12 mouse cellular contexts compared by ENCODE assay signal in genomic region chr13:30582541-30582940, GRCm38 (mm10). TPM values are rescaled to one million over a fixed set of nuclear protein-coding genes. Genes with fewer than 3 reads are reported as not detected.
A peak's percentile ranks its signal among the peaks of the same experiment; 100 is the strongest.
DNase-seq lines count a peak whose midpoint lies in the region; ATAC-seq and TF ChIP-seq lines count a peak whose summit lies in the region.
"Had no signal": no experiment of that assay in that cellular context is flagged by ENCODE, and none has a peak within 500 bp of the region (broad histone marks: within the 10 kb centered on the region; RNA-seq: fewer than 3 reads in every experiment).

No protein-coding gene starts in this region.

- H3K9ac ChIP-seq in CH12.LX (ENCODE audit: insufficient read depth, low read depth): no peak overlapping the region
- no peak overlapping the region for H3K9ac ChIP-seq in liver, embryonic 14.5 days (replicated peaks)
- H3K9ac ChIP-seq: neural tube, embryonic 15.5 days had no signal

- H3K4me1 ChIP-seq in heart, embryonic 10.5 days: no peaks in the 10 kb centered on the region
- H3K4me1 ChIP-seq in CH12.LX (ENCODE audit: control insufficient read depth in 1 of 2, insufficient read depth in 2 of 2): peaks cover 13 to 62% of the 10 kb centered on the region in 2 experiments
- no peaks in the 10 kb centered on the region for H3K4me1 ChIP-seq in liver, embryonic 14.5 days (replicated peaks; ENCODE audit: control insufficient read depth in 2 of 2, insufficient read depth in 2 of 2, low read length in 1 of 2)
- H3K4me1 ChIP-seq: neural tube, embryonic 15.5 days had no signal

- H3K36me3 ChIP-seq in heart, embryonic 10.5 days: no peaks in the 10 kb centered on the region
- H3K36me3 ChIP-seq in CH12.LX (replicated peaks in 1 of 2; ENCODE audit: control insufficient read depth in 1 of 2, insufficient read depth in 1 of 2, low read length in 1 of 2): no peaks in the 10 kb centered on the region
- H3K36me3 ChIP-seq in liver, embryonic 14.5 days (replicated peaks; ENCODE audit: control insufficient read depth, insufficient read depth, low read depth): no peaks in the 10 kb centered on the region
- H3K36me3 ChIP-seq: neural tube, embryonic 15.5 days had no signal

- no peak overlapping the region for H3K4me2 ChIP-seq in CH12.LX (ENCODE audit: insufficient read depth, low read depth, poor library complexity, severe bottlenecking)
- H3K4me2 ChIP-seq in liver, embryonic 14.5 days (ENCODE audit: low read depth): no peak overlapping the region
- H3K4me2 ChIP-seq: neural tube, embryonic 15.5 days had no signal

- peak; percentile 5 to 12 for DNase-seq in heart, adult 9 months (ENCODE audit: low spot score in 2 of 2)
- DNase-seq in heart, embryonic 10.5 days (ENCODE audit: low spot score): no peak
- peak; percentile 56 for DNase-seq in CH12.LX (ENCODE audit: extremely low read depth)
- DNase-seq in liver, embryonic 14.5 days (ENCODE audit: low read depth in 3 of 3, low spot score in 3 of 3): no peak
- DNase-seq in kidney, postnatal 10 days: no peak
- DNase-seq in adrenal gland, adult 18-20 months (ENCODE audit: low spot score in 2 of 2): no peak
- DNase-seq: embryo, embryonic 11 days; kidney, adult 18-20 months; midbrain, embryonic 14.5 days had no signal

- H3K27me3 ChIP-seq in heart, embryonic 10.5 days (ENCODE audit: insufficient read depth, poor library complexity, severe bottlenecking): no peaks in the 10 kb centered on the region
- no peaks in the 10 kb centered on the region for H3K27me3 ChIP-seq in CH12.LX (replicated peaks)
- H3K27me3 ChIP-seq in liver, embryonic 14.5 days (ENCODE audit: control insufficient read depth, insufficient read depth, low read length): no peaks in the 10 kb centered on the region
- H3K27me3 ChIP-seq: neural tube, embryonic 15.5 days had no signal

- H3K9me3 ChIP-seq in heart, embryonic 10.5 days: no peaks in the 10 kb centered on the region
- H3K9me3 ChIP-seq in CH12.LX (replicated peaks; ENCODE audit: low read length): peaks cover 3% of the 10 kb centered on the region
- no peaks in the 10 kb centered on the region for H3K9me3 ChIP-seq in liver, embryonic 14.5 days (ENCODE audit: control insufficient read depth, low read length)
- H3K9me3 ChIP-seq: neural tube, embryonic 15.5 days had no signal

- 0 out of 2 replicates have a peak, but pooled peaks have one; percentile 20 for TF ChIP-seq EP300 in CH12.LX (IDR thresholded peaks at IDR 0.05; ENCODE audit: low read length)
- TF ChIP-seq EP300 in liver, embryonic 14.5 days (IDR thresholded peaks at IDR 0.05; ENCODE audit: low read depth): no peak

- no peak for TF ChIP-seq POLR2A in CH12.LX (IDR thresholded peaks at IDR 0.05; ENCODE audit: low read depth, low read length)

- H3K27ac ChIP-seq in heart, embryonic 10.5 days: no peak overlapping the region
- no peak overlapping the region for H3K27ac ChIP-seq in CH12.LX (ENCODE audit: insufficient read depth, low read depth)
- no peak overlapping the region for H3K27ac ChIP-seq in liver, embryonic 14.5 days
- H3K27ac ChIP-seq: neural tube, embryonic 15.5 days had no signal

- H3K4me3 ChIP-seq in heart, embryonic 10.5 days: no peak overlapping the region
- H3K4me3 ChIP-seq in CH12.LX (replicated peaks in 1 of 3; ENCODE audit: low read depth in 2 of 3, low read length in 2 of 3, poor library complexity in 1 of 3): no peak overlapping the region
- H3K4me3 ChIP-seq in liver, embryonic 14.5 days (ENCODE audit: insufficient read depth in 1 of 2, low read depth in 2 of 2, low read length in 2 of 2): no peak overlapping the region
- H3K4me3 ChIP-seq: neural tube, embryonic 15.5 days had no signal

- WGBS in heart, embryonic 10.5 days: 75% methylated on average over 2 of the region's 2 CpGs
- 35% methylated on average over 2 of the region's 2 CpGs for WGBS in liver, embryonic 14.5 days (ENCODE audit: insufficient replicate concordance)

- TF ChIP-seq CTCF in CH12.LX (conservative IDR thresholded peaks at IDR 0.05 in 1 of 2, IDR thresholded peaks at IDR 0.05 in 1 of 2; ENCODE audit: low read depth in 2 of 2, low read length in 2 of 2): peak; percentile 16 to 66; a peak in 2 of 4 replicates
- peak; percentile 29; the same call in 1 of the 2 replicates for TF ChIP-seq CTCF in liver, embryonic 14.5 days (IDR thresholded peaks at IDR 0.05; ENCODE audit: low read depth)

- no peak for ATAC-seq in liver, embryonic 14.5 days (ENCODE audit: insufficient read depth)
- peak; percentile 64; the same call in 1 of the 2 replicates for ATAC-seq in neutrophil, adult 5-6 weeks (ENCODE audit: extremely low read depth, insufficient number of reproducible peaks, low FRiP score, poor library complexity, severe bottlenecking)
- ATAC-seq in inflammation-experienced regulatory T-cells, adult 6 months: no peak

- in situ Hi-C loops in CH12.LX (cut with MboI; ENCODE audit: low pct_ligation_motif_present, low pct_unique_long_range_greater_than_20kb, low sequenced_read_pairs): no loop called here

- dilution Hi-C loops in CH12.LX (cut with MboI; ENCODE audit: extremely low pct_ligation_motif_present, extremely low pct_unique_long_range_greater_than_20kb, low sequenced_read_pairs): no loop called here

- TF ChIP-seq RAD21 in CH12.LX (IDR thresholded peaks at IDR 0.05; ENCODE audit: low read depth, low read length): peak; percentile 44

- H3K79me2 ChIP-seq in CH12.LX (replicated peaks; ENCODE audit: control insufficient read depth, extremely low read depth, insufficient read depth, poor library complexity, severe bottlenecking): no peaks in the 10 kb centered on the region

TF ChIP-seq in CH12.LX, 34 proteins besides CTCF, POLR2A, EP300 and RAD21:
- no peak for TF ChIP-seq JUND (conservative IDR thresholded peaks at IDR 0.05; ENCODE audit: low read depth, low read length)
- no peak for TF ChIP-seq BHLHE40 (IDR thresholded peaks at IDR 0.05; ENCODE audit: low read depth, low read length)
- TF ChIP-seq SMC3 (IDR thresholded peaks at IDR 0.05; ENCODE audit: low read depth, low read length): peak; percentile 61
- TF ChIP-seq SIN3A (IDR thresholded peaks at IDR 0.05; ENCODE audit: low read length): no peak
- TF ChIP-seq NRF1 (IDR thresholded peaks at IDR 0.05; ENCODE audit: low read depth, low read length): 0 out of 2 replicates have a peak, but pooled peaks have one; percentile 15
- no peak for TF ChIP-seq POLR2AphosphoS2 (IDR thresholded peaks at IDR 0.05; ENCODE audit: low read depth, low read length)
- TF ChIP-seq UBTF (IDR thresholded peaks at IDR 0.05; ENCODE audit: low read depth, low read length): no peak
- no peak for TF ChIP-seq ZNF384 (IDR thresholded peaks at IDR 0.05; ENCODE audit: low read depth, low read length)
- TF ChIP-seq NELFE (IDR thresholded peaks at IDR 0.05; ENCODE audit: low read depth, low read length): no peak
- no peak for TF ChIP-seq ZC3H11A (IDR thresholded peaks at IDR 0.05; ENCODE audit: low read depth, low read length)
- TF ChIP-seq MEF2A (IDR thresholded peaks at IDR 0.05; ENCODE audit: borderline replicate concordance, low read depth, low read length): peak; percentile 28; the same call in 1 of the 2 replicates
- no peak for TF ChIP-seq E2F4 (IDR thresholded peaks at IDR 0.05; ENCODE audit: insufficient replicate concordance, low read depth, low read length)
- no peak for TF ChIP-seq MAZ (IDR thresholded peaks at IDR 0.05; ENCODE audit: low read depth, low read length)
- TF ChIP-seq KAT2A (IDR thresholded peaks at IDR 0.05; ENCODE audit: insufficient replicate concordance, low read length): no peak
- peak; percentile 58 for TF ChIP-seq ELF1 (IDR thresholded peaks at IDR 0.05; ENCODE audit: low read depth, low read length)
- TF ChIP-seq MAX (IDR thresholded peaks at IDR 0.05; ENCODE audit: low read length): no peak
- TF ChIP-seq USF2 (conservative IDR thresholded peaks at IDR 0.05; ENCODE audit: low read depth, low read length): no peak
- no peak for TF ChIP-seq GABPA (IDR thresholded peaks at IDR 0.05; ENCODE audit: insufficient replicate concordance, low read depth, low read length)
- no peak for TF ChIP-seq RCOR1 (conservative IDR thresholded peaks at IDR 0.05; ENCODE audit: low read depth, low read length)
- no peak for TF ChIP-seq ZMIZ1 (IDR thresholded peaks at IDR 0.05; ENCODE audit: low read depth, low read length)
- 0 out of 2 replicates have a peak, but pooled peaks have one; percentile 13 for TF ChIP-seq TCF12 (IDR thresholded peaks at IDR 0.05; ENCODE audit: low read depth, low read length)
- no peak for TF ChIP-seq MXI1 (IDR thresholded peaks at IDR 0.05; ENCODE audit: low read depth, low read length)
- 0 out of 2 replicates have a peak, but pooled peaks have one; percentile 18 for TF ChIP-seq MYC (IDR thresholded peaks at IDR 0.05; ENCODE audit: low read depth, low read length)
- TF ChIP-seq TBP (conservative IDR thresholded peaks at IDR 0.05; ENCODE audit: low read depth, low read length): no peak
- TF ChIP-seq MAFK (IDR thresholded peaks at IDR 0.05; ENCODE audit: insufficient replicate concordance, low read length): no peak
- no peak for TF ChIP-seq CHD2 (IDR thresholded peaks at IDR 0.05; ENCODE audit: low read length)
- no peak; the same call in 1 of the 2 replicates for TF ChIP-seq ETS1 (conservative IDR thresholded peaks at IDR 0.05; ENCODE audit: low read depth, low read length)
- no peak for TF ChIP-seq ZKSCAN1 (IDR thresholded peaks at IDR 0.05; ENCODE audit: borderline replicate concordance, low read depth, low read length)
- no peak for TF ChIP-seq CHD1 (IDR thresholded peaks at IDR 0.05; ENCODE audit: low read depth, low read length)
- TF ChIP-seq PAX5 (IDR thresholded peaks at IDR 0.05; ENCODE audit: low read length): no peak
- TF ChIP-seq HCFC1 (IDR thresholded peaks at IDR 0.05; ENCODE audit: low read depth, low read length): no peak
- TF ChIP-seq IRF4 (IDR thresholded peaks at IDR 0.05; ENCODE audit: low read depth, low read length): no peak
- TF ChIP-seq JUN (IDR thresholded peaks at IDR 0.05; ENCODE audit: insufficient read depth, low read depth, low read length): no peak
- no peak for TF ChIP-seq USF1 (IDR thresholded peaks at IDR 0.05; ENCODE audit: low read depth, low read length)

RNA-seq across cellular contexts. Expression of gene Uqcrfs1, which starts 37.4 kb away (rescaled TPM):
- polyA plus RNA-seq in heart, embryonic 10.5 days (2016; fragmentation: Nextera tagmentation; extraction: Ambion mirVana): 381 and 511 TPM in 2 replicates
- total RNA-seq in CH12.LX (2012; rRNA removed) (154 and 171 TPM in 2 replicates), CH12.LX (2014; rRNA removed) (292 and 297 TPM in 2 replicates)
- 169 and 173 TPM in 2 replicates for polyA plus RNA-seq in CH12.LX (2012; ENCODE audit: insufficient read length, low read depth)
- polyA plus RNA-seq in liver, embryonic 14.5 days (2012; rRNA removed): 60.7 and 85.4 TPM in 2 replicates
- polyA plus RNA-seq in liver, embryonic 14.5 days (2014; fragmentation: Nextera tagmentation; extraction: Ambion mirVana): 178 and 190 TPM in 2 replicates
- 51.8 and 57.1 TPM in 2 replicates for total RNA-seq in neutrophil, adult 5-6 weeks (2017)
- polyA plus RNA-seq in inflammation-experienced regulatory T-cells, adult 6 months (2017; shearing (Covaris generic)): 100 to 1,000 TPM in 2 of 3 experiments, 10 to 100 TPM in 1; 94.7 to 153 (median 113) TPM
- total RNA-seq in adrenal gland, adult 18-20 months (2021): 100 to 1,000 TPM; 339 to 472 TPM

Comparison
In these comparisons a context has a peak if more than half of its experiments do, and no peak if none do; other contexts are left out.
1. DNase-seq: peak in heart, adult 9 months (2 of 2) and CH12.LX (single experiment); none in heart, embryonic 10.5 days (single experiment), liver, embryonic 14.5 days (0 of 3), kidney, postnatal 10 days (single experiment) and adrenal gland, adult 18-20 months (0 of 2).